Mouse (Mus musculus) ES-E14 (cell line): ENCODE data around the gene Ecel1.

ENCODE experiments used
- CHD2 ChIP-seq: IDR thresholded peaks from 2 replicates; pipeline ENCODE4 v1.6.1; 2014; ENCODE audit warnings: mild to moderate bottlenecking, low read depth, low read length, inconsistent platforms
- HCFC1 ChIP-seq: IDR thresholded peaks from 2 replicates; pipeline ENCODE4 v1.6.1; 2012; ENCODE audit warnings: low read length, inconsistent platforms, borderline replicate concordance; ENCODE audit not compliant: insufficient read depth
- MAFK ChIP-seq: IDR thresholded peaks from 2 replicates; pipeline ENCODE4 v1.6.1; 2014; ENCODE audit warnings: mild to moderate bottlenecking, low read depth, low read length, inconsistent platforms; ENCODE audit not compliant: insufficient read depth
- ZC3H11A ChIP-seq: IDR thresholded peaks from 2 replicates; pipeline ENCODE4 v1.6.1; 2012; ENCODE audit warnings: low read depth, mild to moderate bottlenecking, inconsistent platforms, low read length, borderline replicate concordance
- ZNF384 ChIP-seq: IDR thresholded peaks from 2 replicates; pipeline ENCODE4 v1.6.1; 2012; ENCODE audit warnings: low read depth, low read length, inconsistent platforms

GRCm38 (mm10) chr1:87198119-87199065 lies 42.1 kb upstream of the Ecel1 start:
- TF ChIP-seq ZNF384 = no peak
- no peak for TF ChIP-seq MAFK
- TF ChIP-seq ZC3H11A = no peak
- no peak for TF ChIP-seq HCFC1
- no peak for TF ChIP-seq CHD2
